Mouse (Mus musculus) forelimb bud, embryonic 11.5 days (tissue): ENCODE results near the gene Gse1.

ENCODE experiments used
- DNase-seq: peaks from one replicate; pipeline ENCODE4 v3.0.0-alpha.2; 2012; ENCODE audit warnings: low read depth, low spot score

Gene Gse1

GRCm38 (mm10) chr8:120448131-120448530 lies 219.9 kb downstream of the Gse1 start:
- DNase-seq: no peak

- DNase-seq: no peak
Measured at GRCm38 (mm10) chr8:120449139-120449538, 220.9 kb downstream of the Gse1 start.

- no peak for DNase-seq
Measured at GRCm38 (mm10) chr8:120449608-120450031, 221.4 kb downstream of the Gse1 start.

DNA sequence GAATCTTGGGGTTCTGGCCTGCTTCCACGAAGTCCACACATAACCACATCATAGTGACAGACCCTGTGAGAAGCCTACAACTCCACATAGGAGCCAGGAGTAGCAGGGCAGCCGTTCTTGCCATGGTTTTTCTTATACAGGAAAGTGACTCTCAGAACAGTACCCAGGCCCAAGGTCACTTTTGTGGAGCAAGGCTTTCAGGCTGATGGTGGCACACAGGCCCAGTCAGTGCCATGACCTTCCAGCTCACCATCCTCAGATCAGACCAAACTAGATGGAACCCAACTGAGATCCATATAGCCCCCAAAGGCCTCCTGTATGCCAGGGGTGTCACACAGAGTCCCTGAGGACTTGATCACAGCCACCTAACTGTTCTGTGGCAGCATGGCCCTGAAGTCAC lies 223.9 kb downstream of the Gse1 start:
- no peak for DNase-seq

GRCm38 (mm10) chr8:120454404-120454803 lies 226.1 kb downstream of the Gse1 start:
- DNase-seq: no peak

DNA sequence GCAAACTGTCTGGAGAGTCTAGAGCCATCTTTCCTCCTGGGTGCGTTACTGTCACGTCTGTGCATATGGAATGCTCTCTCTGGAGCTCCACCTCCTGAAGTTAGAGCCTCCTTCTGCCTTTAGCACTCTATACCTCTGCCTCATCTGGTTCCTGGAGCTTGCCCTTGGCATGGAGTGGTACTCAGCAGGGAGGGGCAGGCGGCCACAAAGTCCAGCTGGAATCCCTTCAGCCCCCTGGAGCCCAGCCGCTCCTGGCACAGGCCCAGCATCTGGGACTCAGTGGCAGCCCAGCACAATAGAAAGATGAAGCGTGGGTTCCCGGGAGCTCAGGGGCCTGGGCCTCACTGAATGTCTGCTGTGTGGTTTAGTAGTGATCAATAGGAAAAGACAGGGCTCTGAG lies 232.1 kb downstream of the Gse1 start:
- no peak for DNase-seq

- DNase-seq: no peak
Measured at GRCm38 (mm10) chr8:120462119-120462551, 233.9 kb downstream of the Gse1 start.

- DNase-seq: no peak
Measured at GRCm38 (mm10) chr8:120462611-120463010, 234.4 kb downstream of the Gse1 start.

- no peak for DNase-seq
Measured at GRCm38 (mm10) chr8:120463918-120464584, 235.8 kb downstream of the Gse1 start.

DNA sequence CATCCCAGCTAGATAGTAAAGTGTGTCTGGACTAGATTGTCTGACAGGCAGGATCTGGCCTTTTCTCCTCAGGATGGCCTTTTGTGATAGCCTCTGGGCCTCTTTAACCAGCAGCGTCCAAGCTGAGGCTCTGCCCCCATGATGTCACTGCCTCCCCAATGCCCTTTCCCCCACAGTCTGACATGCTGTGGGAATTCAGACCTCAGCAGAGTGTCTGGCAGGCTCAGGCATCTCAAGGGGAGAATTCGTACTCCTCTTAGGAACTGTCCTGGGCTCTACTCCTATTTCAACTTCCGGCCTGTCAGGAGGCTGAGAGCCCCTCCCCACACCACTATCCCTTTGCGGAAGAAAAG lies 236.3 kb downstream of the Gse1 start:
- DNase-seq: no peak

GRCm38 (mm10) chr8:120465710-120466109 lies 237.5 kb downstream of the Gse1 start:
- DNase-seq: no peak

DNA sequence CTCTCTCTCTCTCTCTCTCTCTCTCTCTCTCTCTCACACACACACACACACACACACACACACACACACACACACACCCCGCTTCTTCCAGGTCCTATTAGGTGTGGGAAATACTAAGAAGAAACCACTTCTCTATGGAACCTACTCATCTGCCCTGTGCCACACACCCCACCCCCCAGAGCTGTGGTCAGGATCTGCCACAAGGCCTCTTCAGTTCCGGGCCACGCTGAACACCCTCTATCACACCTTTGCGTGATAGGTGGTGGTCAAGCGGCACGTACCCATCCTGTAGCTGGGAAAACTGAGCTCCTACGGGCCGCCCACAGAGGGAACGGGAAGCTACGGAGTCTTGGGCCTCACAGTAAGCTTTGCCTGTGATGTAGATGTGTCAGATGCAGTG lies 238.0 kb downstream of the Gse1 start:
- no peak for DNase-seq

- DNase-seq: no peak
Measured at GRCm38 (mm10) chr8:120467598-120467997, 239.3 kb downstream of the Gse1 start.

DNA sequence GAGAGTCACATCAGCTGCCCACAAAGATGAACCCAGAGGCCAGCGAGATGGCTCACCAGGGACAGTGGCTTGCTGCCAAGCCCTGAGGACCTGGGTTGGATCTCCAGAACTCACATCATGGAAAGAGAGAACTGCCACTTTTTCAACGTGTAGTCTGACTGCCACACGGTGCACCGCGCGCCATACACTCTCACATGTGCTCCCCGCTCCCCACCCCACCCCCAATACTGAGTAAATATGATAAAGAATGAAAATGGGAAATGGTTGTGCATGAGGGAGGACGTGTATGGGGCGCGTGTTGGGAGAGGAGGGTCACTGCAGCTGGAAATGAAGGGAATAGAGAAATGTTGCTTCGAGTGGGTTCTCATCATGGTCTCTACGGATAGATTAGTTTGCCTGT lies 241.9 kb downstream of the Gse1 start:
- DNase-seq: no peak

GRCm38 (mm10) chr8:120471166-120471565 lies 242.9 kb downstream of the Gse1 start:
- no peak for DNase-seq

- DNase-seq: no peak
Measured at GRCm38 (mm10) chr8:120471752-120472151, 243.5 kb downstream of the Gse1 start.

DNA sequence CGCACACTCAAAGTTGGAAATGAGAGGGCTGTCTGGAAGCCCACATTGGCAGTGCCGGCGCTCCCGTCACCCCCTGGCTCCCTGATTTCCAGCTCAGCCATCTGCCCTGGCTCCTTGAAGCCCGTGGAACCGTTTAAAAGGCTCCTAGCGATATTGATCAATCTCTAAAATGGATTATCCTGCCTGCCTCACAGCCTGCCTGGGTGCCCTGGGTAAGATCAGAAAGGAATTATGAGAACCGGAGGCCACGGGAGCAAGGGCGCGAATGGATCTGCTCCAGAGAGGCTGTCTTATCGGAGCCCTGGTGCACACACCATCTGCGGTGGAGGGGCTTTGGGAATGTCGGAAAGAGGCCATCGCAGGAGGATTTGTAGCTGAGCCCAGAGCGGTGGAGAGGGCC lies 244.0 kb downstream of the Gse1 start:
- no peak for DNase-seq

DNA sequence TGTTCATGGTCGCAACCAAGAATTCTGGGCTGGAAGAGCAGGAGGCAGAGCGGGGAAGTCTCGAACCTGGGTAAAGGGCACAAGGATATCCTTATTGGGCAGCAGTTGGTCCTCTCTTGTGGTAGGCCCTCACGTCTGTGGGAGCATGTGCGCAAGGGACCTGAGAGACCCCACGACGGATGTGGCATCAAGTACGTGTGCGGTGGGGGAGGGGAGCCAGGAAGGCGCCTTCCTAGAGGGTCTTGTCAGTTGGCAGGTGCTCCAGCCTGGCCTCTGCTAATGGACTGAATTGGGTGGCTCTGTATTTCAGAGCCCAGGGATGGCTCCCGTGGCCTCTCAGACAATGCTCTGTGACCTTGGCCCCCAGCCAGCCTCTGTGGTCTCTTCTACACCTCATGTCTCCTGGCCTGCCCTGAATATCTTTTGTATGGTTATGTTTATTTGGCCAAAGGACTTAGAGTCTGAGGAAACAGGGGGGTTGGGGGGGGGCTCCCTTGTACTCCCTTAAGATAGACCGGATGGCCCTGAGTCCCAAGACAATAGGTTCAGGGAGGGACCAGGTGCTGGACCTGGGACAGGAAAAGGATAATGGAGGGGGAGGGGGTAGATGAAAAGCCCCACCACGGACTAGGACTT lies 245.6 kb downstream of the Gse1 start:
- no peak for DNase-seq

DNA sequence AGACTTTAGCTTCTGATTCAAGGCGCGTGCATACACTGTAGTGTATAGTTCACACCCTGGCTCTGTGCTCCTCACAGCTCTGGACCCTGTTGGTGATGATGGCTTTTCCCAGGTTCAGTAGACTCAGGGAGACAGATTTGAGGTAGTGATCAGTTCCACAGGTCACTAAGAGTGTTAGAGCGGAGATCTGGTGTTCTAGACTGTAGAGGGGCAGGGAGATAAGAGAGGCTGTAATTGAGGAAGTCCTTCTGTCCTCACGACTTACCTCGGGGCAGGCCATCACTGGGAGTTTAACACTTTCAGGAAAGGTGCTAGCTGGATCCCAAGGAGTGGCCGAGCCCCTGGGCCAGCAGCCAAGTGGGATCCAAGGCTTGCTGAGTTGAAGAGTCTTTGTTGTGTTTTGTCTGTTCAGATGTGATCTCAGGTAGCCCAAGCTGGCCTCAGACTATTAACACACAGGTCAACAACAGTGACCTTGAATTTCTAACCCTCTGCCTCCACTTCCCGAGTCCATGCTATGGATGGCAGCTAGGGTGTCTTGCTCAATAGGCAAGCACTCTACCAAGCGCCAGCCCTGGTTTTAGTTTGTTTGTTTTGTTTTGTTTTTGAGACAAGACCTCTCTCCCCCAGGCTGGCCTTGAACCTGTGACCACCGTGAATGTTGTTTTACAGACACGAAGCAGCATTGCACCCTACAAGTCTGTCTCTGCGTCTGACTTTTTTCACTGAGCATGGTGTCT lies 246.4 kb downstream of the Gse1 start:
- no peak for DNase-seq

DNA sequence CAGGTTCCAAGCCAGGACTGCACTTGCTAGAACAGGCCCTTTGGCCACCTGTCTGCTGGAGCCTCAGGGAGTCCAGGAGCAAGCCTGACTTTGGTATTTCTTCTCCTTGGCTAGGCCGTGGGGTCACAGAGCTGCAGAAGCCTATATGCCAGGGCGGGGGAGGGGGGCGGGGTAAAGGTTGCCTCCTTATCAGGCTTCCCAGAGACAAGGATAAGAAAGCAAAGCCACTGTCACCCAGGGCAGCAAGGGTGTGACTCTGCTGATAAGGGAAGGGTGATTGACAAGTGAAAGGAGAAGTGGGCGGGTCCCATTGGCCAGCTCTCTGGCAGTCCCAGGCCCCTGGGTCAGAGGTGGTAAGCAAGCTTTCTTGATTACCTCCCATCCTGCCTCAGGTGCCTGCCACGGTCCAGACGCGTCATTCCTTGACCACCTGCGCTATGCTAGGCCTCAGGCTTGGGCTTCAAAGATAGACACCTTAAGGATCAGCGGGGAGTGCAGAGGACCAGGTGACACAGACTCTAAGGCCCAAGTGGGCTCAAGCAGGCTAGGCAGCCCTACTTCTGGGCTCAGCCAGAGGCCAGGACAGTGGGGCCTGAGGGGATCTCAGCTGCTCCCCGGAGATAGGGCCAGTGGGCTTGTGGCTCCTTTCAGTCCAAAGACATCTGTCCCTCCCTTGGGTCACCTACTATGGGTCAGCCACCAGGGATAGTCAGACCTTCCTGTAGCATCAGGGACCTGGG lies 247.4 kb downstream of the Gse1 start:
- no peak for DNase-seq

- no peak for DNase-seq
Measured at GRCm38 (mm10) chr8:120476711-120477575, 248.7 kb downstream of the Gse1 start.
